ENCODE assay signal across 8 mouse cellular contexts in the genomic region with DNA sequence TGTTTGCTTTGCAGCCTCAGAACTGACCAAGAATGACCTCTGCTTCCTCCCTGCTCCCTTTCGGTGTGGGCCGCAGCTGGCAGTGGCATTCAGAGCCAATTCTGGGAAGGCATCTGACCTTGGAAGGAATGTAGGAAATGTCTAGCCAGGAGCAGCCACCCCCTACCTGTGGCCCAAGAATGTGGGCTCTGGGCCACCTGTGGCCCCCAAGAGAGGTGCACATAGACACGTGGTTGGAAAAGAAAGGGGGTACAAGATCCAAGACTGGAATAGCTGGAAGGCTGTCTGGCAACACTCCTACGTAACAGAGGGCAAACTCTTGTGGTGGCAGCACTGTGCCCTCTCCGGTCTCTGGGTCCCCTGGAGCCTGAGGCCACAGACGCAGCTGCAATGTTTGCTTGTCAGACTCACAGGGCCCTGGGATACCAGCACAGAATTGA. TPM values are rescaled to one million over a fixed set of nuclear protein-coding genes. Genes with fewer than 3 reads are reported as not detected.
A peak's percentile ranks its signal among the peaks of the same experiment; 100 is the strongest.
DNase-seq lines count a peak whose midpoint lies in the region; ATAC-seq and TF ChIP-seq lines count a peak whose summit lies in the region.

No protein-coding gene starts in this region.

- H3K4me2 ChIP-seq in hindbrain, embryonic 11.5 days (replicated peaks; ENCODE audit: low read depth, low read length), result no peak overlapping the region

- no peaks in the 10 kb centered on the region for H3K27me3 ChIP-seq in hindbrain, embryonic 11.5 days (ENCODE audit: control insufficient read depth, insufficient read depth, low read length)
- no peaks in the 10 kb centered on the region for H3K27me3 ChIP-seq in liver, adult 2 months (ENCODE audit: control insufficient read depth, insufficient read depth, low read length)
- H3K27me3 ChIP-seq in thymus, adult 2 months (ENCODE audit: control insufficient read depth, insufficient read depth, low read length), result no peaks in the 10 kb centered on the region

- whole genome bisulfite sequencing in hindbrain, embryonic 11.5 days, result 59% methylated on average over 6 of the region's 6 CpGs
- WGBS in liver, adult 2 months, result 9% methylated on average over 6 of the region's 6 CpGs
- WGBS in thymus, adult 2 months, result 92% methylated on average over 6 of the region's 6 CpGs

- H3K79me2 ChIP-seq in liver, adult 2 months (ENCODE audit: control insufficient read depth, insufficient read depth, low read length), result no peaks in the 10 kb centered on the region

- DNase-seq in 3134 (ENCODE audit: extremely low read depth, insufficient read length, low spot score), result peak; percentile 84
- DNase-seq in Muller cell, postnatal 12 days (ENCODE audit: inconsistent ontology term), result peak; percentile 93
- no peak for DNase-seq in hindbrain, embryonic 11.5 days (ENCODE audit: low spot score)
- peak; percentile 65 for DNase-seq in liver, adult 2 months (ENCODE audit: extremely low read depth, low read depth, low spot score)
- DNase-seq in thymus, adult 2 months, result no peak
- DNase-seq in left cerebral cortex, adult 11 months (ENCODE audit: low spot score), result no peak
- no peak for DNase-seq in left cerebral cortex, adult 8-10 months (ENCODE audit: low spot score in 2 of 2)
- no peak for DNase-seq in left cerebral cortex, adult 9 months (ENCODE audit: low spot score in 2 of 2)

- peak overlapping the region; percentile 21 for H3K9ac ChIP-seq in hindbrain, embryonic 11.5 days (ENCODE audit: low read depth, low read length)
- H3K9ac ChIP-seq in liver, adult 2 months (ENCODE audit: low read depth, low read length), result no peak overlapping the region

- H3K9me3 ChIP-seq in hindbrain, embryonic 11.5 days (ENCODE audit: control insufficient read depth, low read length), result no peaks in the 10 kb centered on the region

- TF ChIP-seq POLR2A in liver, adult 2 months (IDR thresholded peaks at IDR 0.05; ENCODE audit: extremely low read depth, insufficient read depth, low read length), result no peak
- no peak for TF ChIP-seq POLR2A in thymus, adult 2 months (IDR thresholded peaks at IDR 0.05; ENCODE audit: control insufficient read depth, extremely low read depth, insufficient read depth, low read length, poor library complexity)

- H3K27ac ChIP-seq in hindbrain, embryonic 11.5 days (ENCODE audit: low read depth, low read length), result no peak overlapping the region
- H3K27ac ChIP-seq in liver, adult 2 months (replicated peaks; ENCODE audit: insufficient read depth, low read depth, low read length), result peak overlapping the region; percentile 63
- no peak overlapping the region for H3K27ac ChIP-seq in thymus, adult 2 months (ENCODE audit: control insufficient read depth, insufficient read depth, low read length)

- peaks cover 13% of the 10 kb centered on the region for H3K36me3 ChIP-seq in hindbrain, embryonic 11.5 days (ENCODE audit: control insufficient read depth, insufficient read depth, low read length)
- no peaks in the 10 kb centered on the region for H3K36me3 ChIP-seq in liver, adult 2 months (ENCODE audit: control insufficient read depth, insufficient read depth, low read length)
- H3K36me3 ChIP-seq in thymus, adult 2 months (ENCODE audit: control insufficient read depth, insufficient read depth, low read length), result no peaks in the 10 kb centered on the region

- peak; percentile 23; the same call in 1 of the 2 replicates for ATAC-seq in hindbrain, embryonic 11.5 days (ENCODE audit: low FRiP score)

- H3K4me3 ChIP-seq in hindbrain, embryonic 11.5 days (ENCODE audit: low read depth, low read length), result no peak overlapping the region
- no peak overlapping the region for H3K4me3 ChIP-seq in liver, adult 2 months (ENCODE audit: insufficient read depth, low read depth, low read length)
- H3K4me3 ChIP-seq in thymus, adult 2 months (ENCODE audit: control insufficient read depth, insufficient read depth, low read length), result no peak overlapping the region

- 0 out of 2 replicates have a peak, but pooled peaks have one; percentile 1 for TF ChIP-seq CTCF in liver, adult 2 months (IDR thresholded peaks at IDR 0.05; ENCODE audit: low read depth, low read length)
- TF ChIP-seq CTCF in thymus, adult 2 months (IDR thresholded peaks at IDR 0.05; ENCODE audit: borderline replicate concordance, control insufficient read depth, extremely low read depth, insufficient read depth, low read length, poor library complexity), result no peak

- no peaks in the 10 kb centered on the region; the same call in 1 of the 2 replicates for H3K4me1 ChIP-seq in hindbrain, embryonic 11.5 days (replicated peaks; ENCODE audit: control insufficient read depth, insufficient read depth, low read length)
- peaks cover 9% of the 10 kb centered on the region for H3K4me1 ChIP-seq in liver, adult 2 months (ENCODE audit: control insufficient read depth, insufficient read depth, low read length)
- no peaks in the 10 kb centered on the region for H3K4me1 ChIP-seq in thymus, adult 2 months (replicated peaks; ENCODE audit: control insufficient read depth, insufficient read depth, low read length)

RNA-seq across cellular contexts. Expression of gene Tmcc2, which starts 35.9 kb away (rescaled TPM):
- 12.0 and 14.1 TPM in 2 replicates for polyA plus RNA-seq in hindbrain, embryonic 11.5 days (2014; fragmentation: Nextera tagmentation; extraction: Ambion mirVana)
- 1.6 and 1.9 TPM in 2 replicates for total RNA-seq in liver, adult 2 months (2014; rRNA removed)
- 2.2 and 2.5 TPM in 2 replicates for polyA plus RNA-seq in liver, adult 2 months (2012; rRNA removed)
- polyA plus RNA-seq in thymus, adult 2 months (2012; rRNA removed), result 4.1 and 5.3 TPM in 2 replicates
- 100 to 1,000 TPM; 182 to 205 (median 192) TPM for total RNA-seq in left cerebral cortex, adult 8-10 months (2022)

RNA-seq across cellular contexts. Expression of gene Nuak2, which starts 39.3 kb away (rescaled TPM):
- polyA plus RNA-seq in hindbrain, embryonic 11.5 days (2014; fragmentation: Nextera tagmentation; extraction: Ambion mirVana), result 33.1 and 39.3 TPM in 2 replicates
- 3.8 and 4.8 TPM in 2 replicates for total RNA-seq in liver, adult 2 months (2014; rRNA removed)
- polyA plus RNA-seq in liver, adult 2 months (2012; rRNA removed), result 6.4 and 8.0 TPM in 2 replicates
- polyA plus RNA-seq in thymus, adult 2 months (2012; rRNA removed), result 5.6 and 5.7 TPM in 2 replicates
- 1 to 10 TPM in 3 of 4 experiments, under 1 TPM in 1; 0.81 to 1.7 (median 1.3) TPM for total RNA-seq in left cerebral cortex, adult 8-10 months (2022)

RNA-seq across cellular contexts. Expression of gene Klhdc8a, which starts 56.8 kb away (rescaled TPM):
- polyA plus RNA-seq in hindbrain, embryonic 11.5 days (2014; fragmentation: Nextera tagmentation; extraction: Ambion mirVana), result 2.9 and 3.0 TPM in 2 replicates
- 0.18 and 0.81 TPM in 2 replicates for total RNA-seq in liver, adult 2 months (2014; rRNA removed)
- polyA plus RNA-seq in liver, adult 2 months (2012; rRNA removed), result 1.2 and 1.4 TPM in 2 replicates
- polyA plus RNA-seq in thymus, adult 2 months (2012; rRNA removed), result 5.5 and 6.6 TPM in 2 replicates
- total RNA-seq in left cerebral cortex, adult 8-10 months (2022), result 10 to 100 TPM; 12.3 to 15.1 (median 13.6) TPM

Comparison
In these comparisons a context has a peak if more than half of its experiments do, and no peak if none do; other contexts are left out.
1. DNase-seq: peak in 3134 (single experiment), Muller cell, postnatal 12 days (single experiment) and liver, adult 2 months (single experiment); none in hindbrain, embryonic 11.5 days (single experiment), thymus, adult 2 months (single experiment), left cerebral cortex, adult 11 months (single experiment), left cerebral cortex, adult 8-10 months (0 of 2) and left cerebral cortex, adult 9 months (0 of 2).